Mouse (Mus musculus) midbrain, postnatal 0 days (tissue): ENCODE measurements at regions not wholly inside any gene's neighbourhood (a gene's known extent, or its start where the extent isn't known, plus 50 kb on each side); places are given as distances from the start of the nearest gene placed in this dataset.

Experiments
- ATAC-seq: fragments of 200-750 bp; cut with Nextera tagmentation; 2 replicates; pipeline ENCODE4 v1.8.0; 2017; ENCODE audit warnings: moderate number of reproducible peaks, mild to moderate bottlenecking, moderate TSS enrichment, moderate library complexity; ENCODE audit not compliant: low FRiP score
- DNase-seq: peaks from one replicate; pipeline ENCODE4 v3.0.0-alpha.2; 2015; ENCODE audit warnings: low spot score
- H3K27ac ChIP-seq: fragments of 300-500 bp; sonication (generic); 2 replicates; pipeline ENCODE4 v1.5.1; 2014; ENCODE audit warnings: low read depth, mild to moderate bottlenecking, low read length, mixed read lengths
- H3K27me3 ChIP-seq: fragments of 300-500 bp; sonication (generic); 2 replicates; pipeline ENCODE4 v1.6.1; 2014; ENCODE audit warnings: low read length, control low read depth, mixed read lengths; ENCODE audit not compliant: insufficient read depth
- H3K36me3 ChIP-seq: fragments of 300-500 bp; sonication (generic); 2 replicates; pipeline ENCODE4 v1.6.1; 2014; ENCODE audit warnings: low read length, control low read depth, mixed read lengths; ENCODE audit not compliant: insufficient read depth
- H3K4me1 ChIP-seq: fragments of 300-500 bp; sonication (generic); 2 replicates; pipeline ENCODE4 v1.6.1; 2014; ENCODE audit warnings: mild to moderate bottlenecking, control low read depth, antibody characterized with exemption, low read length, mixed read lengths; ENCODE audit not compliant: insufficient read depth
- H3K4me2 ChIP-seq: fragments of 300-500 bp; sonication (generic); 2 replicates; pipeline ENCODE4 v1.6.1; 2014; ENCODE audit warnings: low read depth, mild to moderate bottlenecking, low read length, mixed read lengths; ENCODE audit not compliant: poor library complexity, severe bottlenecking
- H3K4me3 ChIP-seq: fragments of 300-500 bp; sonication (generic); 2 replicates; pipeline ENCODE4 v1.5.1; 2014; ENCODE audit warnings: low read depth, mild to moderate bottlenecking, low read length, moderate library complexity
- H3K9ac ChIP-seq: fragments of 300-500 bp; sonication (generic); replicated peaks from 2 replicates; pipeline ENCODE4 v1.6.1; 2014; ENCODE audit warnings: mild to moderate bottlenecking, low read length, moderate library complexity, mixed read lengths; ENCODE audit not compliant: poor library complexity, severe bottlenecking
- H3K9me3 ChIP-seq: fragments of 300-500 bp; sonication (generic); 2 replicates; pipeline ENCODE4 v1.6.1; 2016; ENCODE audit warnings: low read length, control low read depth
- CTCF ChIP-seq: IDR thresholded peaks from 2 replicates; pipeline ENCODE4 v1.5.1; 2016; ENCODE audit warnings: antibody characterized with exemption, mild to moderate bottlenecking
- WGBS: fragments of 180-500 bp; shearing (Covaris S2); extraction: QIAGEN DNeasy Blood & Tissue Kit; methylation state at CpG from one replicate; pipeline ENCODE4 v1.1.7; 2014; 5-methylcytosine and 5-hydroxymethylcytosine counted together

- Histone ChIP-seq H3K27ac (no peak overlapping the region), H3K4me2 (no peak overlapping the region), H3K4me3 (no peak overlapping the region), H3K9me3 (no peaks in the 10 kb centered on the region), H3K27me3 (no peaks in the 10 kb centered on the region), H3K4me1 (no peaks in the 10 kb centered on the region), H3K36me3 (no peaks in the 10 kb centered on the region), H3K9ac (no peak overlapping the region)
- no peak for TF ChIP-seq CTCF
- peak; percentile 46 for DNase-seq
- WGBS, result 84% methylated on average over 4 of the region's 4 CpGs
- ATAC-seq, result no peak
Observed at GRCm38 (mm10) chr4:55603821-55604435, 71.7 kb upstream of the Klf4 start.

DNA sequence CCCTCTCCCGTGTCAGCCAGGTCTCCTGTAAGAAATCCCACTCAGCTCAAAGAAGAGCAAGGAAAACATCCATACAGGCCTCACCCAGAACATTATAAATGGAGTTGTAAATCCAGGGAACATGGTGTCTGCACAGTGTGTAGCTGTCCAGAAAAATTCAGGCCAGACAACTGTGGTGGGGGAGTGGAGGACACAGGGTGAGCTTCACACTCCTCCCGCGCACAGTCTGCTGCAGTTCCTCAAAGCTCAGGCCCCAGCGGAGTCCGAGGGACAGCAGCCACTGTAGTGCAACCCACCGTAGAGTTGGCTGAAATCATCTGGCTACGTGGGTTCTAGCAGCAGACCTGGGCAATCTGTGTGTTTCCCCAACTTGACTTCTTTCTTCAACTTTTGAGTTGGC lies 62.9 kb upstream of the Klf4 start:
- TF ChIP-seq CTCF, result no peak
- Histone ChIP-seq H3K4me2 (no peak overlapping the region), H3K9ac (no peak overlapping the region), H3K9me3 (no peaks in the 10 kb centered on the region), H3K27me3 (no peaks in the 10 kb centered on the region), H3K4me1 (0 out of 2 replicates have a peak, but pooled peaks cover 6% of the 10 kb centered on the region), H3K27ac (no peak overlapping the region), H3K36me3 (no peaks in the 10 kb centered on the region), H3K4me3 (no peak overlapping the region)
- ATAC-seq, result no peak
- no peak for DNase-seq
- WGBS, result 87% methylated on average over 7 of the region's 7 CpGs

DNA sequence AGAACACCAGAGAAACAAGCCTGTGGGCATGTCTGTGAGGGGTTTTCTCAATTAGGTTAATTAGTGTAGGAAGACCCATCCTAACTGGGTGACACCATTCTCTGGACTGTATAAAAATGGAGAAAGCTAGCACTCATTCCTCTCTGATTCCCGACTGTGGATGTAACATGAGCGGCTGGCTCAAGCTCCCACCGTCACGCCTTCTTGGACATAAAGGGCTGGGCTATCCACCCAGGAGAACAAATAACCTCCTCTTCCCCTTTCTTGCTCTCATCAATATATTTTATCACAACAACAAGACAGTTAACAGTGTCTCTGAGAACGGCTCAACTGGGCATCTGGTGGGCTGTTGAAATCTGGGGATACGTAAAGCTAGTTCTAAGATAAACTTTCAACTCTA lies 62.4 kb upstream of the Klf4 start:
- no peak overlapping the region for H3K4me2 ChIP-seq
- no peak overlapping the region for H3K27ac ChIP-seq
- H3K9ac ChIP-seq, result no peak overlapping the region
- no peak for ATAC-seq
- WGBS, result 80% methylated on average over 6 of the region's 6 CpGs
- H3K4me1 ChIP-seq, result 0 out of 2 replicates have a peak, but pooled peaks cover 6% of the 10 kb centered on the region
- DNase-seq, result no peak
- TF ChIP-seq CTCF, result no peak
- H3K4me3 ChIP-seq, result no peak overlapping the region
- no peaks in the 10 kb centered on the region for H3K27me3 ChIP-seq
- H3K36me3 ChIP-seq, result no peaks in the 10 kb centered on the region
- H3K9me3 ChIP-seq, result no peaks in the 10 kb centered on the region

GRCm38 (mm10) chr4:55593132-55593531 lies 60.9 kb upstream of the Klf4 start:
- no peak overlapping the region for H3K27ac ChIP-seq
- peak; percentile 29 for DNase-seq
- ATAC-seq, result no peak

GRCm38 (mm10) chr4:55586212-55586611 lies 53.9 kb upstream of the Klf4 start:
- DNase-seq (no peak), ATAC-seq (no peak)
- Histone ChIP-seq H3K9ac (no peak overlapping the region), H3K4me2 (no peak overlapping the region), H3K4me1 (no peaks in the 10 kb centered on the region), H3K36me3 (no peaks in the 10 kb centered on the region), H3K27me3 (no peaks in the 10 kb centered on the region), H3K27ac (no peak overlapping the region), H3K9me3 (no peaks in the 10 kb centered on the region), H3K4me3 (no peak overlapping the region)
- WGBS, result 81% methylated on average over 3 of the region's 3 CpGs
- TF ChIP-seq CTCF, result no peak

More at GRCm38 (mm10) chr4:55593132-55593531, 60.9 kb upstream of the Klf4 start:
- H3K4me1 ChIP-seq, result 0 out of 2 replicates have a peak, but pooled peaks cover 6% of the 10 kb centered on the region
- no peaks in the 10 kb centered on the region for H3K9me3 ChIP-seq
- 15% methylated on average over 3 of the region's 3 CpGs for WGBS
- no peak overlapping the region for H3K4me3 ChIP-seq
- H3K9ac ChIP-seq, result no peak overlapping the region
- H3K27me3 ChIP-seq, result no peaks in the 10 kb centered on the region
- H3K36me3 ChIP-seq, result no peaks in the 10 kb centered on the region
- H3K4me2 ChIP-seq, result no peak overlapping the region
- no peak for TF ChIP-seq CTCF

GRCm38 (mm10) chr4:55583589-55583988 lies 51.3 kb upstream of the Klf4 start:
- Histone ChIP-seq H3K4me1 (no peaks in the 10 kb centered on the region), H3K4me3 (no peak overlapping the region), H3K27me3 (no peaks in the 10 kb centered on the region), H3K27ac (no peak overlapping the region), H3K36me3 (no peaks in the 10 kb centered on the region), H3K9ac (no peak overlapping the region), H3K9me3 (no peaks in the 10 kb centered on the region), H3K4me2 (no peak overlapping the region)
- TF ChIP-seq CTCF, result no peak
- ATAC-seq, result no peak
- WGBS, result 62% methylated on average over 8 of the region's 8 CpGs
- no peak for DNase-seq
